Mouse (Mus musculus): ENCODE results near the gene Numa1.
"Not testable (repeated sequence)": the region's sequence is repeated elsewhere in the genome, so short reads cannot be mapped to it uniquely, and the experiment has no call there.

Gene Numa1

DNA sequence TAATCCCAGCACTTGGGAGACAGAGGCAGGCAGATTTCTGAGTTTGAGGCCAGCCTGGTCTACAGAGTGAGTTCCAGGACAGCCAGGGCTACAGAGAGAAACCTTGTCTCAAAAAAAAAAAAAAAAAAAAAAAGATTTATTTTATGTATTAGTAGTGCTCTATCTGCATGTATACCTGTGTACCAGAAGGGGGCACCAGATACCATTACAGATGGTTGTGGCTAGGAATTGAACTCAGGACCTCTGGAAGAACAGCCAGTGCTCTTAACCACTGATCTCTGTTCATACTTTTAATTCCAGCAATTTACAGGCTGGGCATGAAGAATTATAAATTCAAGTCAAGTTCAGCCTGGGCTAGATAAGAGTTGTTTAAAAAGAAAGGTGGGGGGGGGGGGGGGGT is 114.6 kb downstream of the Numa1 start:
- DNase-seq (ENCODE audit: low spot score): not testable (repeated sequence)

DNA sequence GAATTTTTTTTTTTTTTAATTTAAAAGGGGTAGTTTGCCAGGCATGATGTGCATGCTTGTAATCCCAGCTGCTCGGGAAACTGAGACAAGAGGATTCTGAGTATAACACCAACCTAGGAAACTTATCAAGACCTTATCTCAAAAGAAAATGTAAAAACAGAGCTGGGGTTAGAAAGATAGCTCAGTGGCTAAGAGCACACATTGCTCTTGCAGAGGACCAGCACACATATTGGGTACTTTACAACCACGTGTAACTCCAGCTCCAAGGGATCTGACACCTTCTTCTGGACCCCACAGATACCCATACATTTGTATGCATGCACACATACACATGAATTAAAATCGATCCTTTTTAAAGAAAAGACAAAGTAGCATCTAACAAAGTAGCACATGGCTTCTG is 127.4 kb downstream of the Numa1 start:
- DNase-seq (ENCODE audit: low spot score): no peak

DNA sequence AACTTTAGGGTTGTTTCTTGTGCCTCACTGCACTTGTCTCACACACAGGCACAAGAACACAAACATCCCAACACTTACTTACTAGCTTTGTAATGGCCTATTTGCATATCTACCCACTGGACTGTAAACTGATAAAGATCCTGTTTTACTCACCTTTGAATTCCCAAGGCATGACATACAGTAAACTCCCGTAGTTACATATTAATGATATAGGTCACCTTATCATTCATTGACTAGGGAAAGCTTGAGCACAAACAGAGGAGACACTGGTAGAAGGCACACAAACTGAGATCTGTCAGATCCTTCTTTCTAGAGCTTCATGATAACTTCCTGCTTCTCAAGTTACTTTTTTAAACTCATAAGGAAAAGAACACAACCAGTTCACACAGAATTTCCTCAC is 128.3 kb downstream of the Numa1 start:
- no peak for DNase-seq (ENCODE audit: low spot score)

DNA sequence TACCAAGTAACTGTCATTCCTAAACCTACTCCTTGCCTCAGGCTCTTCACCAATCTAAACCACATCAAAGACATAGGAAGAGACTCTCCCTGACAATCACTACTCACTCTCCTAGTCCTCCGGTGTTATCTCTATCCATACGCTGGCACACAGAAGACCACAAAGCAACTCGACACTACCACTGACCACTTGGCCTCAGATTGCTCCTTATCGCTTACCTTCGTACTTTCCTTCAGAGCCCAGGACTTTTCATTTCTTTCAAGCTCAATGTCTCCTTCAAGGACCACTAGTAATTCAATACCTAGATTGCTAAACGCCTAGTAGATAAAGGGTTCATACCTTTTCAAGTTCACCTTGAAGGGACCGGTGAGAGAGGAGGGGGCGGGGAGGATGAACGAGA is 130.0 kb downstream of the Numa1 start:
- no peak for DNase-seq (ENCODE audit: low spot score)

All from testis, postnatal 10 days (tissue).